Mouse (Mus musculus) ovary, adult 2 months (tissue): Measurements from ENCODE around the gene Gm3854. TPM values are rescaled to one million over a fixed set of nuclear protein-coding genes. Genes with fewer than 3 reads are reported as not detected.

Experiments
- polyA plus RNA-seq: library from polyadenylated mRNA; depleted of rRNA; stranded (reverse); fragments of >200 nt; gene quantifications from 2 replicates; pipeline ENCODE4 v1.2.3, GENCODE M21; 2012; rRNA removed

Gene Gm3854
- polyA plus RNA-seq: 0.09 and 0.16 TPM in 2 replicates

DNA sequence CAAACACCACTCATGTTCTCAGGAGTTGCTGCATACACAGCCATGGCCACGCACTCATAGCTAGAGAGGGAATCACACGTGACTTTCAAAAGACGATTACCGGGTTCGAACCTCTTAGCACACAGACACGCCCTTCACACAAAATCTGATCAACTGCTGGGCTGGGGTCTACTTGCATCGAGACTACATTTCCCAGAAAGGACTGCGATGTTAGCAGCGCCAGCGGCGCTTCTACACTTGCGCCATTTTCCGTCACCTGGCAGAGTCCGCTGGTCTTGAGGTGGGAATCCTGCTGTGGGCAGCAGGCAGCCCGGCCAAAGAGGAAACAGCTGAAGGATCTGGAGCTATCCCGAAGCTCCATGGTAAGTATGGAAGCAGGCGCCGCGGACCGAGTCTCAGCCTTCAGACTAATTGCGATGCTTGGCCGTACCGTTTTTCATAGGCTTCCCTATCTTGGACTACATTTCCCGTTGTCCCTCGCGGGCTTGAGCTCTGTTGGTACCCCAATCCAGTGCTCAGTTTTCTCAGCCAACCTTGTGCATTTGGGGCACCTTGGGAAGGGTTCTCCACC is at the start of gene Gm3854:
Gene Gm3854, plus strand, starts transcription at position 259 of the 571 bp plus-strand sequence.

DNA sequence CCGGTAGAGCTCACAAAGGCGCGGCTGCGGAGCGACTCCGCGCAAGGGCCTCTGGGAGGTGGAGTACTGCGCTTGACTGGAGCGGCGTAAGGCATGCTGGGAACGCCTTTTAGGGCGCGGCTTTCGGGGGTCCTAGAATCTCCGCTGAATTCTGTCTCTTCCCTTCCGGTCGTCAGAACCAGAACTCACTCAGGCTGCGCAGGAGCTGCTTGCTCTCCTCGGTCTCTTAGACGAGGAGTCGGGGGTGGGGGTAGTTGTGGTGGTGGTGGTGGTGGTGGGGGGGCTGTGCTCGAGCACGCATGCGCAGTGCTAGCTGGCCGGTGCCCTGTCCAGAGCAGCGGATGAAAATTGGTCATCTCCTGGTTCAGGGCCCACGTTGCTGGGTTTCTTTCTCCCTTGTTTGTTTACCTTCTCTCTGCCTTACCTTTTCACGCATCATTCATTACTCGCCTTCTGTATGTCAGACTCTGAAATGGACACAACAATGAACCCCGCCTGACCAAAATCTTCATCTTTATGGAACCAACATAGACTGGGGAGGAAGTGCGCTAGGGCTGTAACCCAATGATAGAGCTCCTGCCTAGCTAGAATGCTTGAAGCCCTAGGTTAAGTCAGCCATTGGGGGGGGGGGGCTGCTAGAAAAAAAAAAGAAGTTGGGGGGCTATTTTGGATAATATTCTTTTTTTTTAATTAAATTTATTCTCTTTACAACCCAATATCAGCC is 12.2 kb upstream of the Gm3854 start, which contains the start of gene Zfp583:
Gene Zfp583, minus strand, starts transcription at position 53 of the 724 bp plus-strand sequence.

DNA sequence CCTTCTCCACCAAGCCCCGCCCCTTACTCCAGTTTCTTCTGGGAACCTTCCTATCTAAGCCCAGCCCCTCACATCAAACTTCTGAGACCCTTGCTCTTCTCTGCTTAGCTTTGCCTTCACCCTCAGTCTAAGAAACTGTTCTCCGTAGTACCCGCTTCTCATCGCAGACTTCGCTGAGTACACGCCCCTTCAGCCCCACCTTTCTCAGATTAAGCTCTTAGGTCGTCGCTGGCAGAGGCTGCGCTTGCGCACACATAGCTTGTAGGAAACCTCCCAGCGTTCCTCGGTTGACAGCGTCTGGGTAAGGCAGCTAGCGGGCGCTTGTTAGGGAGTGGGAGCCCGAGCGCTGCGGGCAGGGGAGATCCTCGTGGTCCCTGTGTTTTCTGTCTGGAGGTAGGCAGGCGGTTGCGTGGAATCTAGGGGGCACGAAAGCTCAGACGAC is 19.5 kb downstream of the Gm3854 start, which contains the start of gene Zfp78:
Gene Zfp78, plus strand, starts transcription at position 234 of the 442 bp plus-strand sequence.

DNA sequence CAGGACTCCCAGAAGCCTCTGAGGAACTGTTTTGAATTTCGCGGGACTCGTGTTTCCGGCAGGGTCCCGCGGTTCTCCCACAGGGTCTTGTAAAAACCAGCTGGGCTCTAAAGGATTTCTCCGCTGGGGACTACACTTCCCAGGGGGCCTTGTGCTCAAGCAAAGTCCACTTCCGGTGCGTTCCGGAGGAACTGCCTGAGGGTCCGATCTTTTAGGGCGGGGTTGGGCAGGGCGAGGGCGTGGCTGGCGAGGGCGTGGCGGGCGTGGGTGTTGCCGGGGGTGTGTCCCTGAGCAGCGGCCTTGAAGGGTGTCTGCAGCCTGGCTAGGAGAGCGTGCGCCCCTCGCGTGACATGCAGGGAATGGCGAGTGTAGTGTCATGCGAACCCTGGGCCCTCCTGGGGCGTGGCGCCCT is 39.5 kb downstream of the Gm3854 start, which contains the start of gene Zfp28:
Gene Zfp28, plus strand, starts transcription at position 252 of the 412 bp plus-strand sequence.

DNA sequence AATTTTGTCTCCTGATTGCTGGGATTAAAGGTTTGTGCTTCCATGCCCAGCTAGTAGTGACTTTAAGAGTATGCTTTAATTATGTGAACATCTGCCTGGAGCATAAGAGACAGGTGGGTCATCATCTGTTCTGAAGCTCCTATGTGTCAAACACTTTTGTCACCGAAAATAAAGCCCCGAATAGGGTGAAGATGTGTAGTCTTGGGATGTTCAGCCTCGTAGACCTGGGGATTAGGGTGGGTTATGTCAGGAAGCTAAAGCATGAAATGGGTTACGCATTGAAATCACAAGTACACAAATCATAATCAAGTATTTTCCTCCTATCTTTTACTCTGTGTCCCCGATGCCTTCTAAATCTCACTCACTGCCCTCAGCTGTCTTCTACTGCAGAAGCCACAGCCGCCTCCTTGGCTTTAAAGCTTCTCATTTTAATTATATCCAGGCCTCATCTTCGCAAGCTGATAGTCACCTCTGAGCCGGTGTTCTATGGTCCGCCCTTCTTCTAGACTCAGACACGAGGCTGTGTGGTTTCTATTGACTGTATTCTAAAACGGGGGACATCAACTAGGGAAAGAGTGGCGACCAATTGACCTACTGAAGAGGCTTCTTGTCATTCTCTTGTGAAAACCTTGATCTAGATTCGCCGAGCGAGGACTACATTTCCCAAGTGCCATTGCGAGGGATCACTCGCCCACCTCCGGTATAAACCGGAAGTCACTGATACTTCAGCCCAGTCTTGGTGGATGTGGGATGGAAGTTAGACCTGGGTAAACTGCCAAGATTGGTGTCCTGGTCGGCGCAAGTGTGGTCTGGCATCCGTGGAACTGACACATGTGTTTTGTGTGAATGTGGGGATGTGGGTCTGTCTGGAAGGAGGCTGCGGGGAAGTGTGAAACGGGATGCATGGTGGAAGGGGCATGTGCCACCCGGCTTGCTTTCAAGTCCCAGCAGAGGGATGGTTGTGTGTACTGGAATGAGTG is 54.7 kb downstream of the Gm3854 start, which contains the start of gene Smim17:
Gene Smim17, plus strand, starts transcription at position 720 of the 980 bp plus-strand sequence.

Other genes with a start within 250 kb of the Gm3854 start
- gene Zfp787, start 187.8 kb upstream of the Gm3854 start, polyA plus RNA-seq: 102 and 103 TPM in 2 replicates
- gene Zfp444, start 171.5 kb upstream of the Gm3854 start, polyA plus RNA-seq: 72.5 and 113 TPM in 2 replicates
- not detected in 2 replicates for gene Galp, start 146.7 kb upstream of the Gm3854 start, polyA plus RNA-seq
- not detected in 2 replicates for gene Zscan5b, start 121.5 kb upstream of the Gm3854 start, polyA plus RNA-seq
- gene Epp13, start 91.0 kb upstream of the Gm3854 start, polyA plus RNA-seq: 0.73 and 0.98 TPM in 2 replicates
- gene Zfp667, start 57.2 kb upstream of the Gm3854 start, polyA plus RNA-seq: 0.72 and 1.4 TPM in 2 replicates
- gene Zfp583, start 12.5 kb upstream of the Gm3854 start, polyA plus RNA-seq: 2.6 and 2.8 TPM in 2 replicates
- 0.20 and 0.37 TPM in 2 replicates for gene Zfp78, start 19.5 kb downstream of the Gm3854 start, polyA plus RNA-seq
- 3.0 and 3.1 TPM in 2 replicates for gene Zfp28, start 39.5 kb downstream of the Gm3854 start, polyA plus RNA-seq
- gene Smim17, start 55.0 kb downstream of the Gm3854 start, polyA plus RNA-seq: not detected in 2 replicates
- gene Gm20715, start 66.5 kb downstream of the Gm3854 start, polyA plus RNA-seq: not detected in 2 replicates
- 0.26 TPM in 1 of 2 replicates, not detected in the other for gene Olfr1344, start 94.9 kb downstream of the Gm3854 start, polyA plus RNA-seq
- gene Olfr1336, start 112.4 kb downstream of the Gm3854 start, polyA plus RNA-seq: not detected in 2 replicates
- gene Olfr1346, start 123.3 kb downstream of the Gm3854 start, polyA plus RNA-seq: not detected in 2 replicates
- gene Olfr5, start 143.2 kb downstream of the Gm3854 start, polyA plus RNA-seq: 0.14 TPM in 1 of 2 replicates, not detected in the other
- not detected in 2 replicates for gene Olfr1347, start 156.0 kb downstream of the Gm3854 start, polyA plus RNA-seq
- not detected in 2 replicates for gene Olfr1348, start 165.0 kb downstream of the Gm3854 start, polyA plus RNA-seq
- 0.22 and 0.25 TPM in 2 replicates for gene Olfr1349, start 179.2 kb downstream of the Gm3854 start, polyA plus RNA-seq
- not detected in 2 replicates for gene Olfr1350, start 221.1 kb downstream of the Gm3854 start, polyA plus RNA-seq